Mouse (Mus musculus): Measurements from ENCODE around the gene Vps11. TPM values are rescaled to one million over a fixed set of nuclear protein-coding genes. Genes with fewer than 3 reads are reported as not detected.

Gene Vps11
- polyA plus RNA-seq, 1 experiment from 2014 or later = 24.5 TPM

DNA sequence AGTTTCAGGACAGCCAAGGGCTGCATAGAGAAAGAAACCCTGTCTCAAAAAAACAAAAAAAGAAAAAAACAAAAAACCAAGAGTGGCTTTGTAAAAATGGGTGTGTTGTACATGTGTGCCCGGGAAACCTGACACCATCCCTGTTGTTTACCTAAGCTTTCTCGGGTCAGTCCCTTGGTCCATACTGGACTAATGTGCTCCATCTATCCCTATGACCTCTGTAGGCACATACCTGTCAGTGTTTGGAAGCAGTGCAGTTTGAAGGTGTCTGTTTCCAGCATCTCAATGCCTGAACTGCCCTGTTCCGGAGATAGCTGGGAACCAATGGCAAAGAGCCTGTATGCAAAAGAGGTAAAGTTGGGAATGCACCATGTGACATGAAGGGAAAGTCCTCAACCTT is 43.5 kb upstream of the Vps11 start:
- no peaks in the 10 kb centered on the region for H3K27me3 ChIP-seq (replicated peaks; ENCODE audit: insufficient read depth, low read length)
- no peak for DNase-seq (ENCODE audit: low spot score)
- H3K36me3 ChIP-seq (ENCODE audit: insufficient read depth, low read length) = peaks cover 30% of the 10 kb centered on the region
- H3K4me3 ChIP-seq (ENCODE audit: low read depth, low read length) = no peak overlapping the region
- WGBS = 52% methylated on average over 3 of the region's 3 CpGs
- TF ChIP-seq CTCF (IDR thresholded peaks at IDR 0.05) (no peak), EP300 (IDR thresholded peaks at IDR 0.05) (no peak)
- no peak overlapping the region for H3K27ac ChIP-seq (ENCODE audit: low read length)
- no peak overlapping the region for H3K9ac ChIP-seq (replicated peaks; ENCODE audit: low read depth)
- peaks cover 3% of the 10 kb centered on the region; the same call in 1 of the 2 replicates for H3K4me1 ChIP-seq (ENCODE audit: insufficient read depth, low read depth, low read length)
- H3K9me3 ChIP-seq (ENCODE audit: low read length) = no peaks in the 10 kb centered on the region
- H3K4me2 ChIP-seq (replicated peaks; ENCODE audit: low read depth, low read length) = no peak overlapping the region
- no peak for ATAC-seq

DNA sequence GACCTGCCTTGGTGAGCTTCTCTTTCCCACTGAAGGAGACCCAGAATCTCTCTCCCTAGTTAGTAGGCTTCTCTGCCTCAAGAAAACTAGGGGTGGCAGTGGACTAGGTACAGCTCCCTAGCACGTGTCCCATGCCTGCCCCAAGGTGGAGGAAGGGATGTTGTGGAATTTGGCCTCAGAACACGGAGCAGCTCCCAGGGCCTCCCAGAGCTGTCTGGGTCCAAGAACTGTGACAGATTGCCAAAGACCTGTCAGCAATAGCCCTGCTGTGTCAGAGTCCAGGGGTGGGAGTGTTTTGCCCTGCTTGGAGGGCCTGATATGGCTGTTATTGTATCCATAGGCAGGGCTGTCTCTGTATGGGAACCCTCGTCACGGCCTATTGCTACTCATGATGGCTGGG is 39.6 kb upstream of the Vps11 start:
- WGBS = 87% methylated on average over 4 of the region's 4 CpGs
- H3K4me2 ChIP-seq (replicated peaks; ENCODE audit: low read depth, low read length) = no peak overlapping the region
- no peak overlapping the region for H3K27ac ChIP-seq (ENCODE audit: low read length)
- ATAC-seq (no peak), DNase-seq (ENCODE audit: low spot score) (no peak)
- 0 out of 2 replicates have a peak, but pooled peaks cover 5% of the 10 kb centered on the region for H3K4me1 ChIP-seq (ENCODE audit: insufficient read depth, low read depth, low read length)
- TF ChIP-seq CTCF (IDR thresholded peaks at IDR 0.05) = no peak
- TF ChIP-seq EP300 (IDR thresholded peaks at IDR 0.05) = no peak
- no peaks in the 10 kb centered on the region for H3K27me3 ChIP-seq (replicated peaks; ENCODE audit: insufficient read depth, low read length)
- H3K36me3 ChIP-seq (ENCODE audit: insufficient read depth, low read length) = peaks cover 23% of the 10 kb centered on the region
- H3K4me3 ChIP-seq (ENCODE audit: low read depth, low read length) = no peak overlapping the region
- H3K9ac ChIP-seq (replicated peaks; ENCODE audit: low read depth) = no peak overlapping the region
- H3K9me3 ChIP-seq (ENCODE audit: low read length) = no peaks in the 10 kb centered on the region

DNA sequence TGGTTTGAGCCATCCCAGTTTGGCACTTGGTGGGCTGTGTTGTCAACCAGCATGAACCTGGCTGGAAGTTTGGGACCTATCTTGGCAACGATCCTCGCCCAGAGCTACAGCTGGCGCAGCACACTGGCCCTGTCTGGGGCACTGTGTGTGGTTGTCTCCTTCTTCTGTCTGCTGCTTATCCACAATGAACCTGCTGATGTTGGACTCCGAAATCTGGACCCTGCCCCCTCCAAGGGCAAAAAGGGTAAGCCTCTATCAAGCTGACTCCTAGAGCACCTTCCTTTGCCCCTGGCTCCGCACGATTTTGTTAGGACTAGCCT is 38.3 kb upstream of the Vps11 start:
- Histone ChIP-seq H3K4me3 (ENCODE audit: low read depth, low read length) (no peak overlapping the region), H3K4me2 (replicated peaks; ENCODE audit: low read depth, low read length) (no peak overlapping the region), H3K4me1 (ENCODE audit: insufficient read depth, low read depth, low read length) (0 out of 2 replicates have a peak, but pooled peaks cover 6% of the 10 kb centered on the region), H3K9me3 (ENCODE audit: low read length) (no peaks in the 10 kb centered on the region), H3K27ac (ENCODE audit: low read length) (no peak overlapping the region), H3K9ac (replicated peaks; ENCODE audit: low read depth) (no peak overlapping the region), H3K27me3 (replicated peaks; ENCODE audit: insufficient read depth, low read length) (no peaks in the 10 kb centered on the region), H3K36me3 (ENCODE audit: insufficient read depth, low read length) (peaks cover 23% of the 10 kb centered on the region)
- TF ChIP-seq CTCF (IDR thresholded peaks at IDR 0.05) (no peak), EP300 (IDR thresholded peaks at IDR 0.05) (no peak)
- 88% methylated on average over 6 of the region's 6 CpGs for WGBS
- ATAC-seq = no peak
- DNase-seq (ENCODE audit: low spot score) = no peak

DNA sequence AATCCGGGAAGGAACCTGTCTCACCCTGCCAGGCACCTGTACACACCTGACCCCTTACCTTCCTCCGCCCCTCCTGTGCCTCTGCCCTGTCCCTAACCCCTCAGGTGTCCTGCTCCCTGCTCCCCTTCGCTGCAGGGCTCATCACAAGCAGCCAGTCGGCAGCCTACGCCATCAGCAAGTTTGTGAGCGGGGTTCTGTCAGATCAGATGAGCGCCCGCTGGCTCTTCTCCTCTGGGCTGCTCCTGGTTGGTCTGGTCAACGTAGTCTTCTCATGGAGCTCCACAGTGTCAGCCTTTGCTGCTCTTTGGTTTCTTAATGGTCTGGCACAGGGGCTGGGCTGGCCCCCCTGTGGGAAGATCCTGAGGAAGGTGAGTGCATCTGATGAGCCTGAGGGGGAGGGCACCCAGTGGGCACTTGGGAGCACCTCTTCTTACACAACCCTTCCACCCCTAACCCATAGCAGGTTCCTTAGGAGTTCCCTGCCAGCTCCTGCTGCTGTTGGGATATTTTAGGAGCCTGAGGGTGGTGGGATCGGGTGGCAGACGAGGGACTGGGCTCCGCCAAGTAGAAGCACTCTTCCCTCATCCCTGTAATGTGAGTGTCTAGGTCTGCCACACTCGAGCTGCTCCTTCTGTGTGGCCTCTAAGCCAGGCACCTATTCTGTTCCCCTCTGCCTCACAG is 37.8 kb upstream of the Vps11 start:
- DNase-seq (ENCODE audit: low spot score) (no peak), ATAC-seq (no peak)
- Histone ChIP-seq H3K4me2 (replicated peaks; ENCODE audit: low read depth, low read length) (no peak overlapping the region), H3K4me3 (ENCODE audit: low read depth, low read length) (no peak overlapping the region), H3K4me1 (ENCODE audit: insufficient read depth, low read depth, low read length) (0 out of 2 replicates have a peak, but pooled peaks cover 6% of the 10 kb centered on the region), H3K36me3 (ENCODE audit: insufficient read depth, low read length) (peaks cover 23% of the 10 kb centered on the region), H3K9me3 (ENCODE audit: low read length) (no peaks in the 10 kb centered on the region), H3K27ac (ENCODE audit: low read length) (no peak overlapping the region), H3K9ac (replicated peaks; ENCODE audit: low read depth) (no peak overlapping the region), H3K27me3 (replicated peaks; ENCODE audit: insufficient read depth, low read length) (no peaks in the 10 kb centered on the region)
- WGBS = 75% methylated on average over 13 of the region's 13 CpGs
- TF ChIP-seq CTCF (IDR thresholded peaks at IDR 0.05) (no peak), EP300 (IDR thresholded peaks at IDR 0.05) (no peak)

DNA sequence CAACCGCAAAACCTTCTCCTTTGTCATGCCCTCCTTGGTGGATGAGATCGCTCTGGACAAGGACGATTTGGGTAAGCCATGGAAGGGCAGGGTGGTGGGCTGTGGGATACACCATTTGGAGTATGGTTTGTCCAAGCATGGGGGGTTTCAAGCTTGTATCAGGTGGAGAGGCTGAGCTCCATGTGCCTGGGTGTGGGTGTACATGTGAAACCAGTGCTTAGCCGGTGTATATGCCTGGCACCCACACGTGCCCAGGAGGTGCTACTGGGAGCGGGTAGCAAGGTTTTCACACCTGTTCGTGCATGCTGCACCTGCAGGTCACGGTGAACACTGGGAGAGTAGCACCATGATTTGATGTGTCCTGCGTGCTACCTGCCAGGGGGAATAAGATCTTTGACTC is 37.1 kb upstream of the Vps11 start:
- H3K9ac ChIP-seq (replicated peaks; ENCODE audit: low read depth) = no peak overlapping the region
- H3K4me3 ChIP-seq (ENCODE audit: low read depth, low read length) = no peak overlapping the region
- no peaks in the 10 kb centered on the region for H3K9me3 ChIP-seq (ENCODE audit: low read length)
- peaks cover 18% of the 10 kb centered on the region for H3K36me3 ChIP-seq (ENCODE audit: insufficient read depth, low read length)
- no peaks in the 10 kb centered on the region for H3K27me3 ChIP-seq (replicated peaks; ENCODE audit: insufficient read depth, low read length)
- ATAC-seq (no peak), DNase-seq (ENCODE audit: low spot score) (no peak)
- H3K4me1 ChIP-seq (ENCODE audit: insufficient read depth, low read depth, low read length) = 0 out of 2 replicates have a peak, but pooled peaks cover 6% of the 10 kb centered on the region
- H3K4me2 ChIP-seq (replicated peaks; ENCODE audit: low read depth, low read length) = no peak overlapping the region
- no peak overlapping the region for H3K27ac ChIP-seq (ENCODE audit: low read length)
- 82% methylated on average over 9 of the region's 9 CpGs for WGBS
- no peak for TF ChIP-seq EP300 (IDR thresholded peaks at IDR 0.05)
- TF ChIP-seq CTCF (IDR thresholded peaks at IDR 0.05) = no peak

DNA sequence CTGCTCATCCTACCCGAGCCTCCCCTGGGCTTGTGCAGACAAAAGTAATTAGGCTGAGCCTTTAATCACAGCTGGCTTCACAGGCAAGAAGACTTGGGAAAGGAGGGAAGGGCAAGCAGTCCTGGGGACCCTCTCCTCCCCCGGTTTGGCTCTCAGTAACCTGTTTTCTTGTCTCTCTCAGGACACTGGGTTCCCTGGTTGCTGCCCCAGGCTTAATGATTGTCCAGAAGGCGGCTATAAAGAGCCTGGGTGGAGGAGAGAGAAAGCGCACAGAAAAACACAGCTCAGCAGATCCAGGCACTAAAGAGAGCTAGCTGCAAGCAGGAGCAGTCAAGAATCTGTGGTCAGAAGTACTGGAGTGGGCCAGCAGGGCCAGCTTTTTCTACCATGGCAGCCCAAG is 36.6 kb upstream of the Vps11 start:
- Histone ChIP-seq H3K4me2 (replicated peaks; ENCODE audit: low read depth, low read length) (peak overlapping the region; percentile 85; the same call in 1 of the 2 replicates), H3K4me3 (ENCODE audit: low read depth, low read length) (no peak overlapping the region), H3K27me3 (replicated peaks; ENCODE audit: insufficient read depth, low read length) (no peaks in the 10 kb centered on the region), H3K36me3 (ENCODE audit: insufficient read depth, low read length) (peaks cover 14% of the 10 kb centered on the region), H3K9ac (replicated peaks; ENCODE audit: low read depth) (no peak overlapping the region), H3K27ac (ENCODE audit: low read length) (no peak overlapping the region), H3K9me3 (ENCODE audit: low read length) (no peaks in the 10 kb centered on the region), H3K4me1 (ENCODE audit: insufficient read depth, low read depth, low read length) (0 out of 2 replicates have a peak, but pooled peaks cover 6% of the 10 kb centered on the region)
- WGBS = 31% methylated on average over 4 of the region's 4 CpGs
- TF ChIP-seq EP300 (IDR thresholded peaks at IDR 0.05) = no peak
- TF ChIP-seq CTCF (IDR thresholded peaks at IDR 0.05) = no peak
- no peak for ATAC-seq
- no peak for DNase-seq (ENCODE audit: low spot score)

All from lung, postnatal 0 days (tissue).